Mouse (Mus musculus): ENCODE results near the gene Chad. TPM values are rescaled to one million over a fixed set of nuclear protein-coding genes. Genes with fewer than 3 reads are reported as not detected.

The Chad gene
- polyA plus RNA-seq (2012; rRNA removed): 0.33 and 3.4 TPM in 2 replicates

GRCm38 (mm10) chr11:94564437-94565150 is at the start of gene Chad:
Gene Chad, plus strand, starts transcription at chr11:94565047.

GRCm38 (mm10) chr11:94521219-94521843 is 43.5 kb upstream of the Chad start, which contains the start of gene Mycbpap:
Gene Mycbpap, minus strand, starts transcription at chr11:94521742.

GRCm38 (mm10) chr11:94548888-94549690 is 15.8 kb upstream of the Chad start, which contains the start of gene Rsad1:
Gene Rsad1, minus strand, starts transcription at chr11:94549255.

GRCm38 (mm10) chr11:94601321-94602281 is 36.8 kb downstream of the Chad start, which contains the start of gene Acsf2:
Gene Acsf2, minus strand, starts transcription at chr11:94601871.

Other genes with a start within 250 kb of the Chad start
- 220 and 239 TPM in 2 replicates for gene Luc7l3, start 243.1 kb upstream of the Chad start, polyA plus RNA-seq (2012; rRNA removed)
- gene Ankrd40, start 237.0 kb upstream of the Chad start, polyA plus RNA-seq (2012; rRNA removed): 48.4 and 52.5 TPM in 2 replicates
- gene Abcc3, start 172.1 kb upstream of the Chad start, polyA plus RNA-seq (2012; rRNA removed): 0.63 and 0.79 TPM in 2 replicates
- gene Cacna1g, start 90.8 kb upstream of the Chad start, polyA plus RNA-seq (2012; rRNA removed): 155 and 233 TPM in 2 replicates
- gene Spata20, start 78.9 kb upstream of the Chad start, polyA plus RNA-seq (2012; rRNA removed): 0.39 and 0.90 TPM in 2 replicates
- gene Epn3, start 65.1 kb upstream of the Chad start, polyA plus RNA-seq (2012; rRNA removed): 0.85 and 1.1 TPM in 2 replicates
- gene Mycbpap, start 43.3 kb upstream of the Chad start, polyA plus RNA-seq (2012; rRNA removed): 3.6 and 3.7 TPM in 2 replicates
- 7.5 and 9.1 TPM in 2 replicates for gene Rsad1, start 15.8 kb upstream of the Chad start, polyA plus RNA-seq (2012; rRNA removed)
- gene Acsf2, start 36.8 kb downstream of the Chad start, polyA plus RNA-seq (2012; rRNA removed): 7.9 and 13.1 TPM in 2 replicates
- 103 and 113 TPM in 2 replicates for gene Lrrc59, start 64.7 kb downstream of the Chad start, polyA plus RNA-seq (2012; rRNA removed)
- 112 and 116 TPM in 2 replicates for gene Mrpl27, start 88.7 kb downstream of the Chad start, polyA plus RNA-seq (2012; rRNA removed)
- gene Eme1, start 88.9 kb downstream of the Chad start, polyA plus RNA-seq (2012; rRNA removed): 11.3 and 15.3 TPM in 2 replicates
- gene Xylt2, start 112.5 kb downstream of the Chad start, polyA plus RNA-seq (2012; rRNA removed): 22.2 and 27.7 TPM in 2 replicates
- 0.04 and 0.11 TPM in 2 replicates for gene Gm11541, start 139.5 kb downstream of the Chad start, polyA plus RNA-seq (2012; rRNA removed)
- 0.14 TPM in 1 of 2 replicates, not detected in the other for gene Cdc34b, start 176.7 kb downstream of the Chad start, polyA plus RNA-seq (2012; rRNA removed)
- gene Tmem92, start 217.7 kb downstream of the Chad start, polyA plus RNA-seq (2012; rRNA removed): not detected in 2 replicates

Data from central nervous system, embryonic 14 days (tissue).